Mouse (Mus musculus) ES-E14 (cell line): ENCODE data around the gene Gstt1. TPM values are rescaled to one million over a fixed set of nuclear protein-coding genes. Genes with fewer than 3 reads are reported as not detected.
"Not testable (repeated sequence)": the region's sequence is repeated elsewhere in the genome, so short reads cannot be mapped to it uniquely, and the experiment has no call there.

ENCODE experiments used
- DNase-seq: peaks from one replicate; pipeline ENCODE4 v3.0.0-alpha.2; 2013; ENCODE audit warnings: low read depth, low spot score
- H3K27ac ChIP-seq: 2 replicates; pipeline ENCODE4 v1.5.1; 2012; ENCODE audit warnings: low read depth, mild to moderate bottlenecking, low read length, moderate library complexity, mixed read lengths; ENCODE audit not compliant: poor library complexity, insufficient read depth, severe bottlenecking
- H3K36me3 ChIP-seq: 2 replicates; pipeline ENCODE4 v1.6.1; 2012; ENCODE audit warnings: mild to moderate bottlenecking, low read length, moderate library complexity, mixed read lengths; ENCODE audit not compliant: control insufficient read depth, poor library complexity, insufficient read depth, severe bottlenecking
- H3K4me1 ChIP-seq, 2 experiments: fragments of 150-350 bp in 1 of 2; sonication (generic) in 1 of 2; 2 replicates each; pipeline ENCODE4 v1.6.1; 2012; ENCODE audit warnings: low read length in 2 of 2, mild to moderate bottlenecking in 1 of 2, mixed read lengths in 1 of 2; ENCODE audit not compliant: control insufficient read depth in 2 of 2, insufficient read depth in 2 of 2, poor library complexity in 1 of 2
- H3K4me3 ChIP-seq, 2 experiments: fragments of 150-350 bp in 1 of 2; sonication (generic) in 1 of 2; 2 replicates each; pipeline ENCODE4 v1.5.1; 2012; ENCODE audit warnings: low read length in 2 of 2, low read depth in 1 of 2, mild to moderate bottlenecking in 1 of 2, mixed read lengths in 1 of 2; ENCODE audit not compliant: insufficient read depth in 1 of 2, poor library complexity in 1 of 2, severe bottlenecking in 1 of 2
- H3K9ac ChIP-seq: 2 replicates; pipeline ENCODE4 v1.6.1; 2012; ENCODE audit warnings: low read depth, mild to moderate bottlenecking, low read length, mixed read lengths; ENCODE audit not compliant: poor library complexity, insufficient read depth, severe bottlenecking
- H3K9me3 ChIP-seq: fragments of 150-350 bp; sonication (generic); 2 replicates; pipeline ENCODE4 v1.6.1; 2012; ENCODE audit warnings: low read depth, mild to moderate bottlenecking, low read length; ENCODE audit not compliant: control insufficient read depth, insufficient read depth
- CHD2 ChIP-seq: IDR thresholded peaks from 2 replicates; pipeline ENCODE4 v1.6.1; 2014; ENCODE audit warnings: mild to moderate bottlenecking, low read depth, low read length, inconsistent platforms
- HCFC1 ChIP-seq: IDR thresholded peaks from 2 replicates; pipeline ENCODE4 v1.6.1; 2012; ENCODE audit warnings: low read length, inconsistent platforms, borderline replicate concordance; ENCODE audit not compliant: insufficient read depth
- MAFK ChIP-seq: IDR thresholded peaks from 2 replicates; pipeline ENCODE4 v1.6.1; 2014; ENCODE audit warnings: mild to moderate bottlenecking, low read depth, low read length, inconsistent platforms; ENCODE audit not compliant: insufficient read depth
- ZC3H11A ChIP-seq: IDR thresholded peaks from 2 replicates; pipeline ENCODE4 v1.6.1; 2012; ENCODE audit warnings: low read depth, mild to moderate bottlenecking, inconsistent platforms, low read length, borderline replicate concordance
- ZNF384 ChIP-seq: IDR thresholded peaks from 2 replicates; pipeline ENCODE4 v1.6.1; 2012; ENCODE audit warnings: low read depth, low read length, inconsistent platforms
- in situ Hi-C, 2 experiments: fragments of 600-800 bp; cut with MboI; formaldehyde crosslinking; loops; one replicate each; pipeline ENCODE4 v1.15.1; 2025; ENCODE audit warnings: low sequenced_read_pairs in 2 of 2, inconsistent platforms in 1 of 2; ENCODE audit not compliant: unreplicated experiment in 2 of 2
- total RNA-seq: library from RNA; depleted of rRNA; stranded (reverse); fragments of 300-350 nt; gene quantifications from 2 replicates; pipeline ENCODE4 v1.2.3, GENCODE M21; 2012; rRNA removed

Gstt1 gene
- 5.8 and 10.7 TPM in 2 replicates for total RNA-seq

- Histone ChIP-seq H3K27ac (no peak within 1 kb of the TSS), H3K9me3 (no peaks in the 10 kb centered on the region), H3K9ac (peak within 1 kb of the TSS; percentile 42; the same call in 1 of the 2 replicates), H3K4me3 (peak within 1 kb of the TSS; percentile 45 to 71), H3K36me3 (no peaks in the 10 kb centered on the region), H3K4me1 (peaks cover 4 to 22% of the 10 kb centered on the region in 2 experiments)
- DNase-seq = no peak
- TF ChIP-seq MAFK = no peak
- in situ Hi-C loops = no loop called here
These were observed at the start of gene Gstt1 for GRCm38 (mm10) chr10:75798176-75798696. Gstt1 (minus strand) TSS chr10:75798584.

GRCm38 (mm10) chr10:75845306-75845930, 47.0 kb upstream of the Gstt1 start:
- in situ Hi-C loops = no loop called here
- H3K4me3 ChIP-seq = no peak overlapping the region

DNA sequence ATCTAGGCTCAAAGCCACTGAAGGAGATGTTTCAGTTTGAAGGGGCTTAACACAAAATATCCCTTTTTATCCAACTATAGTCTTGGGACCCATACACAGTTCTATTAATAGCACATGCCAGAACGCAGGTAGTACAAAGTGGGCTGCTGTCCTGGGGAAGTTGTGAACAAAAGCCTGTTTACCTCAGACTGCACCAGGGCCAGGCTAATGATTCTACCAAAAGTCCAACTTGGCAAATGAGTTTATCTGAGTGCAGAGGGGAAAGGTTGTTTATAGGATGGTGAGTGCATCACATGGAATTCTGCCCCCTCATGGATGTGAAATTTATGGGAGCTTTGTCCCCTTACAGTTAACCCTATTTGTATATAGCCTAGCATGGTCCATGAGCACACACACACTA, 46.4 kb upstream of the Gstt1 start:
- in situ Hi-C loops = no loop called here
- H3K4me1 ChIP-seq = peaks cover 3 to 24% of the 10 kb centered on the region in 2 experiments; a peak in 3 of 4 replicates
- TF ChIP-seq MAFK = no peak
- no peak for TF ChIP-seq CHD2
- H3K9ac ChIP-seq = no peak overlapping the region
- H3K36me3 ChIP-seq = no peaks in the 10 kb centered on the region
- H3K4me3 ChIP-seq = no peak overlapping the region
- no peak for DNase-seq
- H3K9me3 ChIP-seq = no peaks in the 10 kb centered on the region
- H3K27ac ChIP-seq = no peak overlapping the region

More at GRCm38 (mm10) chr10:75845306-75845930, 47.0 kb upstream of the Gstt1 start:
- no peak for DNase-seq
- no peak overlapping the region for H3K27ac ChIP-seq
- peaks cover 3 to 28% of the 10 kb centered on the region in 2 experiments; a peak in 3 of 4 replicates for H3K4me1 ChIP-seq
- H3K36me3 ChIP-seq = no peaks in the 10 kb centered on the region
- no peak overlapping the region for H3K9ac ChIP-seq
- no peaks in the 10 kb centered on the region for H3K9me3 ChIP-seq
- TF ChIP-seq ZNF384 (no peak), HCFC1 (no peak), MAFK (no peak), ZC3H11A (no peak), CHD2 (no peak)

DNA sequence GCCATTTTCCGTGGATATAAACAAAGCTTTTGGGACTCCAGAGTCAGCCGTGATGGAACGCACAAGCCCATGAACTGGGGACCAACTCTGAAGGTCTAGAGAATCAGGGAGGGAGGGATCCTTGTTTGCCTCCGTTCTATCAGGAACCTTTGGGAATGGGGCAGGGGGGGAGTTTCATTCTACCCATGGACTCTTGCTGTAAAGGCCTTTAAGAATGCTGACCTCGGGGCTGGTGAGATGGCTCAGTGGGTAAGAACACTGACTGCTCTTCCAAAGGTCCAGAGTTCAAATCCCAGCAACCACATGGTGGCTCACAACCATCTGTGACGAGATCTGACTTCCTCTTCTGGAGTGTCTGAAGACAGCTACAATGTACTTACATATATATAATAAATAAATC, 45.5 kb upstream of the Gstt1 start:
- H3K4me3 ChIP-seq, H3K27ac ChIP-seq, H3K9ac ChIP-seq, H3K36me3 ChIP-seq, in situ Hi-C loops, DNase-seq, H3K9me3 ChIP-seq: not testable (repeated sequence)
- H3K4me1 ChIP-seq = peaks cover 3 to 20% of the 10 kb centered on the region in 2 experiments; a peak in 3 of 4 replicates

DNA sequence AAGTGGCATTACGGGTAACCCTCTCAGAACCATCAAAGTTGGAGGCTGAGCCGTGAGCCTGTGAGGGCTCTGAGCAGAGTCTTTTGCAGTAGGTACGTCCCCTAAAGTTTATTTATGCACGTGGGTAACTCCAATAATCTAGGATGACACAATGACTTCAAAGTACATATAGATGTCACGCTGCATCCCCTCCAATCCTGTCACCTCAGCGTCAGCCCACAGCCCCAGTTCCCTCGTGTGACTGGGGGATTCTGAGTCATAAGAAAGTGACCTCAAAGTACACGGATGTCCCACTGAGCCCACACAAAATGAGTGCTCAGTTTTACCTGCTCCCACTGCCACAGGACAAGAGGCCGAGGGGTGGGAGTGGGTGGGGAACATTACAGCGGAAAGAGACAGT, 40.7 kb upstream of the Gstt1 start:
- Histone ChIP-seq H3K4me3 (no peak overlapping the region), H3K9me3 (no peaks in the 10 kb centered on the region), H3K36me3 (no peaks in the 10 kb centered on the region), H3K27ac (no peak overlapping the region), H3K4me1 (peaks cover 3 to 13% of the 10 kb centered on the region in 2 experiments; a peak in 3 of 4 replicates), H3K9ac (no peak overlapping the region)
- in situ Hi-C loops = no loop called here
- TF ChIP-seq HCFC1 (no peak), ZC3H11A (no peak), CHD2 (no peak), ZNF384 (no peak), MAFK (no peak)
- DNase-seq = no peak
